Mouse (Mus musculus): ENCODE measurements at regions not wholly inside any gene's neighbourhood (a gene's known extent, or its start where the extent isn't known, plus 50 kb on each side); places are given as distances from the start of the nearest gene placed in this dataset.

- TF ChIP-seq MAFK (IDR thresholded peaks at IDR 0.05; ENCODE audit: insufficient read depth, low read depth, low read length) = no peak
- no peak for TF ChIP-seq ZNF384 (IDR thresholded peaks at IDR 0.05; ENCODE audit: low read depth, low read length)
- no peak for TF ChIP-seq CHD2 (IDR thresholded peaks at IDR 0.05; ENCODE audit: low read depth, low read length)
Measured at GRCm38 (mm10) chr19:28777674-28778073, 57.2 kb upstream of the Slc1a1 start.

Measured in ES-E14 (cell line).